Mouse (Mus musculus) spleen, adult 2 months (tissue): ENCODE measurements around the gene Grik4.

ENCODE experiments used
- CTCF ChIP-seq: fragments of 200-500 bp; IDR thresholded peaks from 2 replicates; pipeline ENCODE4 v1.5.1; 2011; ENCODE audit warnings: mild to moderate bottlenecking, inconsistent platforms; ENCODE audit not compliant: insufficient read depth, insufficient read length, insufficient replicate concordance; ENCODE audit errors: extremely low read depth
- POLR2A ChIP-seq: fragments of 200-500 bp; IDR thresholded peaks from 2 replicates; pipeline ENCODE4 v1.6.1; 2011; ENCODE audit warnings: low read depth, low read length, inconsistent platforms

DNA sequence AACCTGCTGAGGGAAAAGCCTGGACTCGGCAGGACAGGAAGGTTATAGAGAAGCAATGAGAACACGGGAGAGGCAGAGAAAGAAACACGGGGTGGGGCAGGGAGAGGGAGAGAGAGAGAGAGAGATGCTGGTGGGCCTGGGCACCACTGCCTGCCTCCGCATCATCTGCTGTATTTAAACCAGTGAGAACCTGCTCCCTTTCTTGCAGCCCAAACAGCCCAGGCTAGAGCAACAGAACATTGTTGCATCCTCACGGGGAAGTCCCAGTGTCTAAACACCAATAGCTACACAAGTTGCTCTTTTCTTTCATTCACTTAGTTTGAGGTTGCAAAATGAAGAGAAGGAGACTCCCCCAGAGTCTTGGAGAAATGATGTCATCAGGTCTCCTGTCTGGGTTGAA, 258.2 kb downstream of the Grik4 start:
- TF ChIP-seq CTCF (no peak), POLR2A (no peak)
